Mouse (Mus musculus) megakaryocyte, embryonic 14.5 days (primary cell): ENCODE measurements around the gene Gm11549. TPM values are rescaled to one million over a fixed set of nuclear protein-coding genes. Genes with fewer than 3 reads are reported as not detected.

Source experiments
- H3K27me3 ChIP-seq: replicated peaks from 2 replicates; pipeline ENCODE3; 2012; ENCODE audit warnings: inconsistent platforms
- H3K36me3 ChIP-seq: replicated peaks from 2 replicates; pipeline ENCODE3; 2012; ENCODE audit warnings: low read length, inconsistent platforms, mixed read lengths
- H3K4me1 ChIP-seq: 2 replicates; pipeline ENCODE4 v1.6.1; 2012; ENCODE audit warnings: inconsistent platforms
- H3K4me3 ChIP-seq: replicated peaks from 2 replicates; pipeline ENCODE3; 2012; ENCODE audit warnings: moderate library complexity, mild to moderate bottlenecking, inconsistent platforms
- H3K9me3 ChIP-seq: 2 replicates; pipeline ENCODE4 v1.6.1; 2012; ENCODE audit warnings: inconsistent platforms
- FLI1 ChIP-seq: IDR thresholded peaks from 2 replicates; pipeline ENCODE4 v1.6.1; 2012; ENCODE audit warnings: low read length, inconsistent platforms, mixed read lengths
- GATA1 ChIP-seq: IDR thresholded peaks from 3 replicates; pipeline ENCODE4 v1.6.1; 2012; ENCODE audit warnings: mixed read lengths, low read length, inconsistent platforms, borderline replicate concordance
- polyA plus RNA-seq: library from polyadenylated mRNA; stranded (reverse); fragments of >175 nt; gene quantifications from 2 replicates; pipeline ENCODE4 v1.2.3, GENCODE M21; 2012; ENCODE audit warnings: low replicate concordance; ENCODE audit not compliant: insufficient read depth

Gene Gm11549
- polyA plus RNA-seq, 1 experiment, result not detected

DNA sequence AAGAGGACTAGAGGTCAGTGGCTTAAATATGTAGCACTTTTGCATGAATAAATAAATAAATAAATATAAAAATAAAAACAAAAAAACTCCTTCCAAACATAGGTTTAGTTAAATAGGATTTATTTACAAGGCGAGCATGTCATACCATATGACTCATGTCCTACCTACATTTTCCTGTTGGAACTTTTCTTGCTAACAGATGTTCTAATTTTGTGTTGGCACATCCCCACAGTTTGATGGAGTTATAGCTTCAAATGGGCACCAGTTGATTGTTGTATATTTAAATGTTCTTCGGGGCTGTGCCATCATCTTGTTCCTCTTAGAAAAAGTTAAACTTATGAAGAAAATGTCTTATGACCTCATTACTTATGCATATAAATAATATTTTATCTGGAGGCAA lies 19.8 kb upstream of the Gm11549 start:
- no peaks in the 10 kb centered on the region for H3K9me3 ChIP-seq
- no peak overlapping the region for H3K4me3 ChIP-seq
- peaks cover 17% of the 10 kb centered on the region for H3K27me3 ChIP-seq
- no peaks in the 10 kb centered on the region for H3K36me3 ChIP-seq
- peaks cover 11% of the 10 kb centered on the region for H3K4me1 ChIP-seq
- no peak for TF ChIP-seq GATA1
- no peak for TF ChIP-seq FLI1

DNA sequence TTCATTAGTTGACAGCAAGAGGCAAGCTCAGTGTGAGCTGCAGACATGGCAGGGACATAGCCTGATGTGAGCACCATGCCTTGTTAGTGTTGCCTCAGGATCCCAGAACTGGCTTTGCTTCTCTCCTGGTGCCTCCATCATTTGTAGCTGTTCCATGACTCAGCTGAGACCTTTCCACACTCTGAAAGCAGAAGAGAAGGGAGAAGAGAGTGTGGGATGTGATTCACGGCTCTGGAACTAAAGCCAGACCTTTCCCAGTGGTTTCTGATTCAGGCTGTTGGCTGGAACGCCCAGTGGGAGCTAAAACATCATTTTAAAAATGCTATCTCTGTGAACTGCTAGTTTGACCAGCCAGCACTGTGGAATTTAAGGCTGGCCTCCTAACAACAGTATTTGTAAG lies 19.1 kb upstream of the Gm11549 start:
- no peaks in the 10 kb centered on the region for H3K9me3 ChIP-seq
- no peak overlapping the region for H3K4me3 ChIP-seq
- peaks cover 17% of the 10 kb centered on the region for H3K27me3 ChIP-seq
- H3K4me1 ChIP-seq, result peaks cover 11% of the 10 kb centered on the region
- TF ChIP-seq FLI1 (no peak), GATA1 (no peak)
- H3K36me3 ChIP-seq, result no peaks in the 10 kb centered on the region

DNA sequence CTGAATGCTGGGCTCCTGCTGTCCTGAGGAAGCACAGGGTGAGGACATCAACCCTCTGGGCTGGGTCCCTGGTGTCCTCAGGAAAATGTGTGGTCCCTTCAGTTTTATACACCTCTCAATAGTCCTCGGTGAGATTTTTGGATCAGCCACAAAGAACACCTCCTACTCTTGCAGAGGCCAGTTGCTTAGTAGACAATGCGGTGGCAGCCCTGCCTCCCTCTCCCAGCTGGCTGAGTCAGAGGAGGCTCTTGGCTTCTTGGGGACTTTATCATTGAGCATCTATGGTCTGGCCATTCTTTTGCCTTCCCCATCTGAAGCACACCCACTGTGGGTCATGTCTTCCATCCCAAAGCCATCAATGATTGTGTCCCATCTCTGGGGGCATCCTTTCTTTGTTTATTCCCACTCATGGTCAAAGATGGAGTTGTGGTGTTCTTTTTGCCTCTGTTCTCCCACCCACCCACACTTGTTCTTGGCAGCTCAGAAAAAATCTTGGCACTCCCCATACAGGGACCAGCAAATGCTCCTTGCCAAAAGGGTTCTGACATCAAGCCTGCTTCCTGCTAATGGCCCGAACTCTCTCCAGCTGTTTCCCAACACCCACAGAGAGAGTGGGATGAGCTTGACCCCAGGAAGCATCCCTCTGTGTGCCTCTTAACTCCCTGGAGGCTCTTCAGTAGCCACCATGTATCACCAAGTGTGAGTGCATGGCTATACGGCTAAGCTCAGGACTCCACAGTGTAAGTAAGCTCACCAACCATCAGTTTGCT lies 16.3 kb upstream of the Gm11549 start:
- no peaks in the 10 kb centered on the region for H3K9me3 ChIP-seq
- H3K27me3 ChIP-seq, result peaks cover 17% of the 10 kb centered on the region
- H3K36me3 ChIP-seq, result no peaks in the 10 kb centered on the region
- H3K4me3 ChIP-seq, result no peak overlapping the region
- TF ChIP-seq GATA1, result no peak
- no peak for TF ChIP-seq FLI1
- peaks cover 18% of the 10 kb centered on the region for H3K4me1 ChIP-seq

DNA sequence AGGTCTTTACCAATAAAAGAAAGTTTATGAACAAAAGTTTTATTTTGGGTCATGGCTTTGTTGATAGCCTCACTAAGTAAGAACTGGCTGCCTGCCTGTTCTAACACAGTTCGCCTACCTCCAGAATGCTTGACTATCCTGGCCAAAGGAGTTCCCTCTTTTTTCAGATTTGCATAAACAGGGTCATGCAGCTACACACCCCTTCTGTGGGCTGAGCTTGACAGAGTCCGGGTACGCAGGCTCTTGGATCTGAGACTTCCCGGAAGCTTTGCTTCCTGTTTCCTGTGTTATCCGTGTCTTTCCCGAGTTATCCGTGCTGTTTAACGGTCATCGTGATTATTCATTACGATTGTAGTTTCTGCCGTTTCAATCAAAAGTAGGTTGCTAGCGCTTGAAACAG lies 14.4 kb upstream of the Gm11549 start:
- no peak overlapping the region for H3K4me3 ChIP-seq

DNA sequence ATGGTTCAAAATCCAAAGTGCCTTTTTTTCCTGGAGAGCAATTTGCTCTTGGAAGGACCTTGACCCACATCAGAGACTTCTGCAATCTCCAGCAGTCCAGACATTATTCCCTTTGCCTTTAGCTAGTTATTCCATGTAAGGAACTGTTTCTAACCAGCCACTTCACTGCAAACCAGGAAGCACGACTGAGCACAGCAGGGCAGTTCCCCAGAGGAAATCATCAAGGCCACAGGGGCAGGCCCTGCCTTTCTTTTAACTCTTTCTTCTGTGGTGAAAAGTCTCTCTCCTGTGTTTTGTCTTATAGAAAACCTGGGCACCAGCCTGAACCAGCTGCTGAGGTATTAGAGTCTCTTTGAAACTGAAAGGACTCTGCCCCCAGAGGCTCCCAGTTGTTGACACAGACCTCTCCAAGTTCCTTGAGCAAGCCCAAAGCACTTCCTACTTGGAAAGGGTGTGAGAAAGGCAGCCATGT lies 11.6 kb upstream of the Gm11549 start:
- TF ChIP-seq FLI1, result no peak
- no peak for TF ChIP-seq GATA1
- no peak overlapping the region for H3K4me3 ChIP-seq
- peaks cover 22% of the 10 kb centered on the region for H3K4me1 ChIP-seq
- H3K36me3 ChIP-seq, result no peaks in the 10 kb centered on the region
- peaks cover 21% of the 10 kb centered on the region for H3K27me3 ChIP-seq
- peaks cover 21% of the 10 kb centered on the region for H3K9me3 ChIP-seq

More for the DNA sequence above, 14.4 kb upstream of the Gm11549 start:
- Histone ChIP-seq H3K27me3 (peaks cover 21% of the 10 kb centered on the region), H3K36me3 (no peaks in the 10 kb centered on the region), H3K4me1 (peaks cover 25% of the 10 kb centered on the region), H3K9me3 (no peaks in the 10 kb centered on the region)
- TF ChIP-seq FLI1, result no peak
- TF ChIP-seq GATA1, result no peak

DNA sequence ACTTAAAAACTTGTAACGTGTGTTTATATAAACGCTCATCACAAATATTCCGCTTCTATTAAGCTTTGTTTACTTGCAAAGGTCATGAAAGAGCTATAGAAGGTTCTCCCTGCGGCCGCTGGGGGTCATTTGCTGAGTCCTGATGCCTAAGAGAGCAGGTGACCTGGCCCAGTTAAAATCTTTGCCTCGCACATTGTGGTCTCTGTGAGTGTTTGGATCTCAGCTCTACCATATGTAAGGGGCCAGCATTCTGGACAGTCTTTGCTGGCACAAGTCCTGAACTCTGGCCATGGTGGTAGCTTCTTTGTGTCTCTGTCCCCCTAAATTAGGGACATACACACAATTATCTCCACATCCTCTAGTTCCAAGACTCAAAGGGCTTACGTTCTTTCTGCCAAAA lies 11.1 kb upstream of the Gm11549 start:
- Histone ChIP-seq H3K4me3 (no peak overlapping the region), H3K9me3 (peaks cover 21% of the 10 kb centered on the region), H3K36me3 (no peaks in the 10 kb centered on the region), H3K4me1 (peaks cover 21% of the 10 kb centered on the region), H3K27me3 (peaks cover 18% of the 10 kb centered on the region)
- no peak for TF ChIP-seq GATA1
- TF ChIP-seq FLI1, result no peak

DNA sequence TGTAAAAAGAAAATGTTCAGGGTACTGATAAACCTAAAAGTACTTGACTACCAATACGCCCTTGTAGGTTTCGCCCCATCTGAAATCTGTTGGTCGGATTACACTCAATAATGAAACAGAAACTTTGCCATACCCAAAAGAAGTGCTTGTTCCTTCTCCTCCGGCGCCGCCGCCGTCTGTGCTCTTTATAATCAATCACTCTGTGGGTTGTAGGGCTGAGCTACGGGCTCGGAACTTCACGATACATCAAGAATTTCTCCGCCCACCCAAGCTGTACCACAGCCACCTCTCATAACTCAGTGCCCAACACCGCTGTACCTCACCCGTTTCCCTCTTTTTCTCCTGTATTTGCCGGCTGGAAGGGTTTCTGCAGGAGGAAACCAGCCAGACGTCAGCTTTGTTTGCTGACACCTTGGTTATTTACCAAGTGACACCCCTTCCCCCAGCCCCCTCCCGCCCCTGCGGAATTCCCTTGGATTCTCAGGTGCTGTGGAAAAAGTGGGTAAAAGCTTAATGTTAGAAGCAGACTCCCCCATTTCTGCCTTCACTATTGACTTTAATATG lies 10.4 kb upstream of the Gm11549 start:
- peaks cover 21% of the 10 kb centered on the region for H3K9me3 ChIP-seq
- TF ChIP-seq GATA1, result no peak
- no peak for TF ChIP-seq FLI1
- H3K27me3 ChIP-seq, result peaks cover 15% of the 10 kb centered on the region
- peaks cover 15% of the 10 kb centered on the region for H3K4me1 ChIP-seq
- peak overlapping the region; percentile 88 for H3K4me3 ChIP-seq
- no peaks in the 10 kb centered on the region for H3K36me3 ChIP-seq

DNA sequence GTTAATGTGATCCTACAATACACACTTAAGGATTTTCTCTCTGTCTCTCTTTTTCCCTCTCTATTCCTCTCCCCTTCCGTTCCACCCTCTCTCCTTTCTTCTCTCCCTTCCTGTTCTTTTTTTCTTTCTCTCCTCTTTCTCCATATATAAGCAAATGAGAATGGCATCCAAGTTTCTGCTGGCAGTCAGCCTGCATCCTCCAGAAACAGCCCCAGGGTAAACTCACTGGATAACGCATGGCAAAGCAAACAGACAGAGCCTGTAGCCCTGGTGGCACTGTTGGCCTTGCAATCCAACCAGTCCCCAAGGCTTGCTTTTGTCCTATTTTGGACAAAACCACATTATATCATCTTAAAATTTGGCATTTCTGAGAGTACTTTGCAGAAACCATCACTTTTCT lies 9.6 kb upstream of the Gm11549 start:
- TF ChIP-seq FLI1, result no peak
- TF ChIP-seq GATA1, result no peak

DNA sequence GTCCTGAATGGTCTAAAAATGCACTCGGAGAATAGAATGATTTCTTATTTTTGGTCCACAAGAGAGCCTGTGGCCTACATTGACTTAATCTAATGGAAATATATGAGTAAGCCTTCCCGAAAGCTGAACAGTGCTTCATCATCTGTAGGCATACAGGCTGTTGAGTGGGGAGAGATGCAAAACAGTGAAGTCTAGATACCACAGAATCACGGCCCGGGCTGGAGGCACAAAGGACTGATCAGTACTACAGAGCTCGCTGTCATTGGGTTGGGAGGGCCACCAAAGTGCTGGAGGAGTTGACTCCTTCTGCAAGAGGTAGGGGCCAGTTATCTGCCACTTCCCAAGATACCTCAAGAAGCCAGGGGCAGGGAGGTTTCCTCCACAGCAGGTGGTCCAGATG lies 9.2 kb upstream of the Gm11549 start:
- H3K4me1 ChIP-seq, result peaks cover 13% of the 10 kb centered on the region
- no peak overlapping the region for H3K4me3 ChIP-seq
- peaks cover 25% of the 10 kb centered on the region for H3K9me3 ChIP-seq
- TF ChIP-seq FLI1 (no peak), GATA1 (no peak)
- no peaks in the 10 kb centered on the region for H3K36me3 ChIP-seq
- H3K27me3 ChIP-seq, result peaks cover 21% of the 10 kb centered on the region

More for the DNA sequence above, 9.6 kb upstream of the Gm11549 start:
- Histone ChIP-seq H3K4me1 (peaks cover 13% of the 10 kb centered on the region), H3K4me3 (no peak overlapping the region), H3K9me3 (peaks cover 25% of the 10 kb centered on the region), H3K36me3 (no peaks in the 10 kb centered on the region), H3K27me3 (peaks cover 21% of the 10 kb centered on the region)

DNA sequence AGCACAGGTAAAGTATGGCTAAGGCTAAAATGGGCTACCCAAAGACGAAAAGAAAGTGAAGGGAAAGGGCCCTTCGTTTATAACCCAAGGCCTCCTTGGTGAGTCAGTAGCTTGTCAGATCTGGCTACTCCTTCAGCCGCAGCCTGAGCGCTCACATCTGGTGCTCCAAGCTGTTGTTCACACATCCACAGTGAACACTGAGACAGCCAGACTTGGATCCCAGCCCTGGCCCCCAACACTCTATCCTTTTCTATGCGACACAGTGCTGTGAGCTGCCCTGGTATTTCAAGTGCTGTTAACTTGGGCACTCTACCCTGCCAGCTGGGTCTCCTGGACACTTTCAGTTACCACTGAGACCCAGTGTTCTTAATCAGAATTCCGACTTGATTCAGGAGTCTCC lies 8.7 kb upstream of the Gm11549 start:
- peaks cover 21% of the 10 kb centered on the region for H3K27me3 ChIP-seq
- H3K4me1 ChIP-seq, result peaks cover 13% of the 10 kb centered on the region
- TF ChIP-seq GATA1 (no peak), FLI1 (no peak)
- no peak overlapping the region for H3K4me3 ChIP-seq
- peaks cover 25% of the 10 kb centered on the region for H3K9me3 ChIP-seq
- no peaks in the 10 kb centered on the region for H3K36me3 ChIP-seq
